Mouse (Mus musculus): ENCODE data around the gene Csf2rb2.

- TF ChIP-seq POLR2A (IDR thresholded peaks at IDR 0.05; ENCODE audit: borderline replicate concordance, insufficient read depth, low read length) (no peak), CTCF (IDR thresholded peaks at IDR 0.05; ENCODE audit: borderline replicate concordance, insufficient read depth, low read depth, low read length) (no peak)
Measured at GRCm38 (mm10) chr15:78332981-78333380, 27.5 kb upstream of the Csf2rb2 start.
